Mouse (Mus musculus) liver, adult 2 months (tissue): ENCODE results near the gene Crct1.

ENCODE experiments used
- CTCF ChIP-seq: fragments of 200-500 bp; IDR thresholded peaks from 2 replicates; pipeline ENCODE4 v1.5.1; 2011; ENCODE audit warnings: low read depth, low read length, control low read depth
- POLR2A ChIP-seq: fragments of 200-500 bp; IDR thresholded peaks from 2 replicates; pipeline ENCODE4 v1.6.1; 2011; ENCODE audit warnings: low read length, control low read depth; ENCODE audit not compliant: insufficient read depth; ENCODE audit errors: extremely low read depth

DNA sequence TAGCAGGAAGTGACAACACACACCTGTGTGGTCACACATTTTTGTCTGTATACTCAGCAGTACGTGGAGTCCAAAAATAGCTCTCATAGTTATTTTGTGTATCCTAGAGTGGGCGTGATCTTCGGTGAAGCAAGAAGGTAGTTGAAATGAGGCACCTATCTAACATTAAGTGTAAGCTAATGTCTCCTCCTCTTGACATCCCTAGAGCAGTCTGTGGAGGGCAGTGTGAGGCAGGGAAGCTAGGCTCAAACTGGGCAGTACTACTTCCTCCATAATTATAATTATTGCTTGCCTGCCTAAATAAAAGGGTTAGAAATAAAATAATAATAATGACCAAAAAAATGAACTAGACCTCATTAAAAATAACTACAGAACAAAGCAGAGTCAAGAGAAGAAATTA, 14.9 kb downstream of the Crct1 start:
- TF ChIP-seq CTCF: no peak
- TF ChIP-seq POLR2A: no peak
